Mouse (Mus musculus): Measurements from ENCODE around the gene Maip1. TPM values are rescaled to one million over a fixed set of nuclear protein-coding genes. Genes with fewer than 3 reads are reported as not detected.

The Maip1 gene
- polyA plus RNA-seq, 2 experiments = 10.6 to 15.4 TPM

DNA sequence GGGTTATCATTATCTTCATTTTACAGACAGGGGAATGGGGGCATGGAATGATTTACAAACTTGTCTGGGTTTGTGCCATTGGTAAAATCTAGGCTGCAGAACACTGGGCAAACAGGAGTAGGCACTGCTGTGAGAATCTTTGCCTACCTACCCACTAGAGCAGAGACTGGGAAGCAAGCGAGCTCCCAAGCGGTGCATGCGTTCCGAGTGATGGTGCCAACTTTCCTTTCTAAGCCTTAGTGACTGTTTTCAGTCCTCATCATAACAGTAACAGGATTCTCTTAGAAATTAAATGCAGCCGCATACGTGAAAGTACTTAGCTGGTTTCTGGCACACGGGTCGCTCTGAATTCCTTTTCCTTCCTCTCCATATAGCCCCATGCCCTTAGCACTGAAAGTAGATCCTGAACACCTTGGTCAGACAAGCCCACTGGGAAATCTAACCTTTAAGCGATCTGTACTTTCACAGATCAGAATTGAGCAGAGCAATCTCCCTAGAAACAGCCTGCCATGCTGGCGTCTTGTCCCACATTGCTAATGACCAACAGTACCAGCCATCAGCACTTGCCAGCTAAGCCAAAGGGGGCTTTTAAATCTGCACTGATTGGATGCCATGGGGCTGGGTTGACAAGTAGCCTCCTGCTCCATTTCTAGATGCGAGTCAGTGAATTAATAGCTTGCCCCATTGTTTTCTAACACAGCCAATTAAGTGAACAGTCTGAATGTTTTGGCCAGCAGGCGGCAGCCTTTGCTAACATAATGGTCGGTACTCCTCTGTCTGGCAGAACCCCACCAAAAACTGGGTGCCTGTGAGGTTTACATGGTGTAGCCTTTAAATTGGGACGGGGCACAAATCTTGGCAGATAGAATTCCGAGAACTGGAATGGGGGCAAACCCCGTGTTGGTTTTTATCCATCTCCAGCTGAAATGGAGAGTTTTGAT is 22.5 kb downstream of the Maip1 start:
- WGBS = 27% methylated on average over 16 of the region's 16 CpGs
- H3K9me3 ChIP-seq (ENCODE audit: control insufficient read depth, low read length) = no peaks in the 10 kb centered on the region
- H3K4me3 ChIP-seq (replicated peaks; ENCODE audit: low read length) = peak overlapping the region; percentile 11; the same call in 1 of the 2 replicates
- no peaks in the 10 kb centered on the region for H3K27me3 ChIP-seq (ENCODE audit: control insufficient read depth, insufficient read depth, low read length)
- H3K27ac ChIP-seq (replicated peaks; ENCODE audit: low read depth, low read length) = no peak overlapping the region
- H3K9ac ChIP-seq (ENCODE audit: low read depth, low read length, severe bottlenecking) = peak overlapping the region; percentile 29; the same call in 1 of the 2 replicates
- H3K36me3 ChIP-seq (ENCODE audit: control insufficient read depth, insufficient read depth, low read length) = no peaks in the 10 kb centered on the region
- peaks cover 14% of the 10 kb centered on the region; the same call in 1 of the 2 replicates for H3K4me1 ChIP-seq (ENCODE audit: control insufficient read depth, insufficient read depth, low read length)
- H3K4me2 ChIP-seq (replicated peaks; ENCODE audit: low read depth, low read length, severe bottlenecking) = peak overlapping the region; percentile 43
- ATAC-seq (ENCODE audit: low FRiP score, low read depth) (peak; percentile 78), DNase-seq (ENCODE audit: low spot score) (peak; percentile 98)
- TF ChIP-seq POLR2A (IDR thresholded peaks at IDR 0.05; ENCODE audit: borderline replicate concordance, extremely low read depth, insufficient read depth, insufficient read length) = no peak

DNA sequence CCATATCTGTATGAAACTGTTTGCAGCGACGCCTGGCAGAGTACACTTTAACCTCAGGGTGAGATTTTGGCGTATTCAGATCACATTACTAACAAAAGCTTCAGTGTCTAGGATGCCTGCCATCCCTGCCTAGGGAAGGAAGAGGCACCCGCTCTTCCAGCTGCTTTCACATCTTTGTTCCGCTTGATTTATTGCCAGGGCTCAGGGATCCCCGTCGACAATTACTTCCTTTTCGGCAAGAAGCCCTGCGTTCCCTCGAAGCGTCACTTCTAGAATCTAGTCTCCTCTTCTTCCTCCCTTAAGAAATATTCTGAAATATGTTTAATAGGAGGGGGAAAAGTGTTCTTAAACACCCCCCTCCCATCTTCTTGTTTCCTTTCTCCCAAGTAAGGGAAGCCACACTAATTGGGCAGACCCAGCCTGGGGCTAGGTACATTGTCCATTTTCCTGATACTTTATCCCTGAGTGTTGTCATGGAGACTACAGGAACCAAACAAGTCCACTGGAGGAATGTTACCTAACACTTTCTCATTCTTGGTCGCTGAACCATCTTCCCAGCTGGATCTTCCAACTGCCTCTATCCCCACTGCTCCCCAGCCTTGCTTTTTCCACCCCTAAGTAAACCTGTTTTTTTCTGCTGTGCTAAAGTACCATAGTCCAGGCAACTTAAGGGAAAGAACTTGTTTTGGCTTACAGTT is 23.8 kb downstream of the Maip1 start:
- WGBS = 8% methylated on average over 12 of the region's 12 CpGs
- H3K4me3 ChIP-seq (replicated peaks; ENCODE audit: low read length) = no peak overlapping the region
- peak overlapping the region; percentile 40 for H3K4me2 ChIP-seq (replicated peaks; ENCODE audit: low read depth, low read length, severe bottlenecking)
- H3K9ac ChIP-seq (ENCODE audit: low read depth, low read length, severe bottlenecking) = no peak overlapping the region
- 0 out of 2 replicates have a peak overlapping the region, but pooled peaks have one; percentile 28 for H3K27ac ChIP-seq (replicated peaks; ENCODE audit: low read depth, low read length)
- peak; percentile 41; the same call in 1 of the 2 replicates for ATAC-seq (ENCODE audit: low FRiP score, low read depth)
- no peaks in the 10 kb centered on the region for H3K9me3 ChIP-seq (ENCODE audit: control insufficient read depth, low read length)
- H3K27me3 ChIP-seq (ENCODE audit: control insufficient read depth, insufficient read depth, low read length) = no peaks in the 10 kb centered on the region
- DNase-seq (ENCODE audit: low spot score) = peak; percentile 61
- peaks cover 14% of the 10 kb centered on the region; the same call in 1 of the 2 replicates for H3K4me1 ChIP-seq (ENCODE audit: control insufficient read depth, insufficient read depth, low read length)
- no peaks in the 10 kb centered on the region for H3K36me3 ChIP-seq (ENCODE audit: control insufficient read depth, insufficient read depth, low read length)
- no peak for TF ChIP-seq POLR2A (IDR thresholded peaks at IDR 0.05; ENCODE audit: borderline replicate concordance, extremely low read depth, insufficient read depth, insufficient read length)

DNA sequence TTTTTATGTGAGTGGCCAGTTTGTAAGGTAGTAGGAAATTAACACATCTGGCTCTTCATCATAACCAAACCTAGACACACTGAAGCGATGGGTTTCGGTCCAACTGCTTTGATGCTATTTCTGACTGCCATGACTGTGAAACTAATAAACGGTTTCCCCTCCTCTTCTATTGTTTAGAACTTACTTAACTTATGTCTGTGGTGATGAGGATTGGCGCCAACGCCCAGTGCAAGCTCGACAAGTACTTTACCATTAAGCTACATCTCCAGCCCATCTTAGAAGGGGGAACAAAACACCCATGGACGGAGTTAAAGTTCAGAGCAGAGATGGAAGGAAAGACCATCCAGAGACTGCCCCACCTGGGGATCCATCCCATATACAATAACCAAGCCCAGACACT is 27.0 kb downstream of the Maip1 start:
- no peak for ATAC-seq (ENCODE audit: low FRiP score, low read depth)
- Histone ChIP-seq H3K27ac (replicated peaks; ENCODE audit: low read depth, low read length) (no peak overlapping the region), H3K27me3 (ENCODE audit: control insufficient read depth, insufficient read depth, low read length) (no peaks in the 10 kb centered on the region), H3K4me2 (replicated peaks; ENCODE audit: low read depth, low read length, severe bottlenecking) (no peak overlapping the region), H3K9ac (ENCODE audit: low read depth, low read length, severe bottlenecking) (no peak overlapping the region), H3K4me1 (ENCODE audit: control insufficient read depth, insufficient read depth, low read length) (peaks cover 33% of the 10 kb centered on the region), H3K9me3 (ENCODE audit: control insufficient read depth, low read length) (no peaks in the 10 kb centered on the region), H3K36me3 (ENCODE audit: control insufficient read depth, insufficient read depth, low read length) (no peaks in the 10 kb centered on the region), H3K4me3 (replicated peaks; ENCODE audit: low read length) (no peak overlapping the region)
- TF ChIP-seq POLR2A (IDR thresholded peaks at IDR 0.05; ENCODE audit: borderline replicate concordance, extremely low read depth, insufficient read depth, insufficient read length) = no peak
- DNase-seq (ENCODE audit: low spot score) = no peak
- WGBS = 84% methylated on average over 7 of the region's 7 CpGs

DNA sequence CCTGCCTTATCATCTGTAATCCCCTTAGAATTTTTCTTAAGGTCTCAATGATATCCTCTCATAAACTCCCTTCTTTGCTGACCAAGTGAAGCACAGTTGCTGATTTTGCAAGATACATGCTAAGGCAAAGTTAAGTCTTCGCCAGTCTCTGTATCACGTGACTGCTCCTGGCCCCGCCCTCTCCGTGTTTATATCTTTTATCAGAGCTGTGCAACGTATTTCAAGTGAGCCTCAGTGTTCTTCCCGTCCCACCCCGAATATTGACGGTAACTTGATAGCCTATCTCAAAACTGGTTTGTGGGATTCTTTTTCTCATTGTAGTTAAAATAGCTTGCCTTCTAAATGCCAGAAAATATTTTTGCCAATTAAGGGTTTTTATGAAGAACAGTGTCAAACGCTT is 30.3 kb downstream of the Maip1 start:
- Histone ChIP-seq H3K4me3 (replicated peaks; ENCODE audit: low read length) (peak overlapping the region; percentile 23), H3K9me3 (ENCODE audit: control insufficient read depth, low read length) (no peaks in the 10 kb centered on the region), H3K4me2 (replicated peaks; ENCODE audit: low read depth, low read length, severe bottlenecking) (peak overlapping the region; percentile 40), H3K27ac (replicated peaks; ENCODE audit: low read depth, low read length) (peak overlapping the region; percentile 73), H3K4me1 (ENCODE audit: control insufficient read depth, insufficient read depth, low read length) (peaks cover 34% of the 10 kb centered on the region), H3K27me3 (ENCODE audit: control insufficient read depth, insufficient read depth, low read length) (no peaks in the 10 kb centered on the region), H3K9ac (ENCODE audit: low read depth, low read length, severe bottlenecking) (peak overlapping the region; percentile 38; the same call in 1 of the 2 replicates), H3K36me3 (ENCODE audit: control insufficient read depth, insufficient read depth, low read length) (no peaks in the 10 kb centered on the region)
- TF ChIP-seq POLR2A (IDR thresholded peaks at IDR 0.05; ENCODE audit: borderline replicate concordance, extremely low read depth, insufficient read depth, insufficient read length) = no peak
- ATAC-seq (ENCODE audit: low FRiP score, low read depth) (peak; percentile 46; the same call in 1 of the 2 replicates), DNase-seq (ENCODE audit: low spot score) (peak; percentile 74)
- 21% methylated on average over 9 of the region's 9 CpGs for WGBS

DNA sequence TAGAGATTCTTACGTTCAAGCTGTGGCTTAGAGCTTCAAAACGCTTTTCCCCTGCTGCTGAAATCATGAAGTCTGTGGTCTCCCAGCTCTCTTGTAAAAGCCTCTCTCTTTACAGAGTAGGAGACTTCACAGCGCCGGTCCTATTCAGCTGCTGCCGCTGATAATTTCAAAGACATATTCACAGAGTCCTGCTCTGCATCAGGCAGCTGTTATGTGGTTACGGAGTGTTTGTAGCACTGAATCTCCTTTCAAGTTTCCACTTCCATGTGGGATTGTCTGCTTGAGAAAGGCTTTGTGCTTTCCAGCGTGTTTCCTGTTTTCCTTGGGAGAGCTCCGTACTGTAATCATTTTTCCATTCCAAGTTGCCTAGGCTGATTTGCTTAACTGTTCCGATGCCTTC is 30.8 kb downstream of the Maip1 start:
- H3K27me3 ChIP-seq (ENCODE audit: control insufficient read depth, insufficient read depth, low read length) = no peaks in the 10 kb centered on the region
- peaks cover 34% of the 10 kb centered on the region for H3K4me1 ChIP-seq (ENCODE audit: control insufficient read depth, insufficient read depth, low read length)
- ATAC-seq (ENCODE audit: low FRiP score, low read depth) = peak; percentile 94
- H3K9me3 ChIP-seq (ENCODE audit: control insufficient read depth, low read length) = no peaks in the 10 kb centered on the region
- peak overlapping the region; percentile 38; the same call in 1 of the 2 replicates for H3K9ac ChIP-seq (ENCODE audit: low read depth, low read length, severe bottlenecking)
- peak overlapping the region; percentile 40 for H3K4me2 ChIP-seq (replicated peaks; ENCODE audit: low read depth, low read length, severe bottlenecking)
- peak; percentile 82 for DNase-seq (ENCODE audit: low spot score)
- 9% methylated on average over 9 of the region's 9 CpGs for WGBS
- no peak for TF ChIP-seq POLR2A (IDR thresholded peaks at IDR 0.05; ENCODE audit: borderline replicate concordance, extremely low read depth, insufficient read depth, insufficient read length)
- no peaks in the 10 kb centered on the region for H3K36me3 ChIP-seq (ENCODE audit: control insufficient read depth, insufficient read depth, low read length)
- H3K4me3 ChIP-seq (replicated peaks; ENCODE audit: low read length) = peak overlapping the region; percentile 23
- H3K27ac ChIP-seq (replicated peaks; ENCODE audit: low read depth, low read length) = peak overlapping the region; percentile 73

Data from limb, embryonic 14.5 days (tissue).